Comparison of ENCODE assay signal across 8 mouse cellular contexts in genomic region chr10:84909021-84909801, GRCm38 (mm10). TPM values are rescaled to one million over a fixed set of nuclear protein-coding genes. Genes with fewer than 3 reads are reported as not detected.
DNase-seq lines count a peak whose midpoint lies in the region; ATAC-seq lines count a peak whose summit lies in the region.
"Had no signal": no experiment of that assay in that cellular context is flagged by ENCODE, and none has a peak within 500 bp of the region (broad histone marks: within the 10 kb centered on the region; RNA-seq: fewer than 3 reads in every experiment).

No protein-coding gene starts in this region.

- H3K36me3 ChIP-seq in embryonic facial prominence, embryonic 15.5 days = no peaks in the 10 kb centered on the region
- H3K36me3 ChIP-seq in neural tube, embryonic 14.5 days (ENCODE audit: control insufficient read depth, insufficient read depth, low read length) = no peaks in the 10 kb centered on the region
- H3K36me3 ChIP-seq: limb, embryonic 15.5 days had no signal

- DNase-seq in layer of hippocampus, postnatal 36 days = peak; percentile 21 to 31
- DNase-seq in layer of hippocampus, postnatal 10 days (ENCODE audit: low spot score in 2 of 2) = no peak
- peak; percentile 74 for DNase-seq in adrenal gland, postnatal 10 days
- DNase-seq in embryo, embryonic 10.5 days (ENCODE audit: low spot score) = no peak

- 65% methylated on average over 17 of the region's 17 CpGs for WGBS in embryonic facial prominence, embryonic 15.5 days
- WGBS in neural tube, embryonic 14.5 days = 60% methylated on average over 17 of the region's 17 CpGs

- no peaks in the 10 kb centered on the region for H3K9me3 ChIP-seq in embryonic facial prominence, embryonic 15.5 days (replicated peaks)
- no peaks in the 10 kb centered on the region for H3K9me3 ChIP-seq in neural tube, embryonic 14.5 days (ENCODE audit: control insufficient read depth, low read length)
- H3K9me3 ChIP-seq: limb, embryonic 15.5 days had no signal

- no peak for ATAC-seq in embryonic facial prominence, embryonic 15.5 days (ENCODE audit: insufficient number of reproducible peaks, low FRiP score, low TSS enrichment, low read depth)
- ATAC-seq in neural tube, embryonic 14.5 days (ENCODE audit: low read depth) = 0 out of 2 replicates have a peak, but pooled peaks have one; percentile 50
- ATAC-seq in megakaryocyte progenitor cell, adult 5-6 weeks (replicated peaks; ENCODE audit: poor library complexity) = no peak

- no peaks in the 10 kb centered on the region for H3K27me3 ChIP-seq in embryonic facial prominence, embryonic 15.5 days
- H3K27me3 ChIP-seq in neural tube, embryonic 14.5 days (ENCODE audit: control insufficient read depth, insufficient read depth, low read length) = no peaks in the 10 kb centered on the region
- H3K27me3 ChIP-seq: limb, embryonic 15.5 days had no signal

- H3K4me3 ChIP-seq in embryonic facial prominence, embryonic 15.5 days (replicated peaks) = no peak overlapping the region
- H3K4me3 ChIP-seq in neural tube, embryonic 14.5 days (ENCODE audit: low read depth, low read length) = no peak overlapping the region
- H3K4me3 ChIP-seq: limb, embryonic 15.5 days had no signal

- no peak overlapping the region for H3K9ac ChIP-seq in embryonic facial prominence, embryonic 15.5 days
- H3K9ac ChIP-seq in neural tube, embryonic 14.5 days (replicated peaks; ENCODE audit: low read depth, low read length) = no peak overlapping the region
- H3K9ac ChIP-seq: limb, embryonic 15.5 days had no signal

- H3K4me2 ChIP-seq in embryonic facial prominence, embryonic 15.5 days (replicated peaks) = peak overlapping the region; percentile 18; the same call in 1 of the 2 replicates
- no peak overlapping the region for H3K4me2 ChIP-seq in neural tube, embryonic 14.5 days (ENCODE audit: low read depth, low read length)
- H3K4me2 ChIP-seq: limb, embryonic 15.5 days had no signal

- no peak overlapping the region for H3K27ac ChIP-seq in embryonic facial prominence, embryonic 15.5 days (replicated peaks)
- H3K27ac ChIP-seq in neural tube, embryonic 14.5 days (ENCODE audit: low read depth, low read length) = no peak overlapping the region
- H3K27ac ChIP-seq: limb, embryonic 15.5 days had no signal

- H3K4me1 ChIP-seq in embryonic facial prominence, embryonic 15.5 days = peaks cover 9% of the 10 kb centered on the region; the same call in 1 of the 2 replicates
- peaks cover 3% of the 10 kb centered on the region; the same call in 1 of the 2 replicates for H3K4me1 ChIP-seq in neural tube, embryonic 14.5 days (ENCODE audit: control insufficient read depth, insufficient read depth, low read length)

RNA-seq across cellular contexts. Expression of gene Ric8b, which starts 8.2 kb away (rescaled TPM):
- total RNA-seq in layer of hippocampus, postnatal 36 days (2021) = 10 to 100 TPM; 41.6 to 42.8 TPM
- total RNA-seq in layer of hippocampus, postnatal 10 days (2021) = 10 to 100 TPM; 30.4 to 37.0 TPM
- total RNA-seq in adrenal gland, postnatal 10 days (2021) = 10 to 100 TPM; 26.6 to 31.8 TPM
- 21.0 and 21.3 TPM in 2 replicates for polyA plus RNA-seq in embryonic facial prominence, embryonic 15.5 days (2015; fragmentation: Nextera tagmentation; extraction: Ambion mirVana)
- 52.5 and 57.3 TPM in 2 replicates for polyA plus RNA-seq in neural tube, embryonic 14.5 days (2014; fragmentation: Nextera tagmentation; extraction: Ambion mirVana)
- total RNA-seq in megakaryocyte progenitor cell, adult 5-6 weeks (2015) = 13.9 and 15.3 TPM in 2 replicates
- total RNA-seq in megakaryocyte progenitor cell, adult 5-6 weeks (2017) = 13.3 and 15.1 TPM in 2 replicates

Comparison
In these comparisons a context has a peak if more than half of its experiments do, and no peak if none do; other contexts are left out.
1. DNase-seq: peak in layer of hippocampus, postnatal 36 days (2 of 2) and adrenal gland, postnatal 10 days (single experiment); none in layer of hippocampus, postnatal 10 days (0 of 2) and embryo, embryonic 10.5 days (single experiment).